Mouse (Mus musculus) adrenal gland, postnatal 25 days (tissue): ENCODE measurements around the gene Ints6. TPM values are rescaled to one million over a fixed set of nuclear protein-coding genes. Genes with fewer than 3 reads are reported as not detected.

Experiments
- DNase-seq: peaks from one replicate; pipeline ENCODE4 v3.0.0; 2021; ENCODE audit warnings: mixed read lengths
- long read RNA-seq: library from polyadenylated mRNA; stranded (forward); transcript quantifications from one replicate; pipeline ENCODE4 v2.0.0, GENCODE M21; 2021
- total RNA-seq: library from RNA; stranded (reverse); gene quantifications from 2 replicates; pipeline ENCODE4 v1.2.3, GENCODE M21; 2021

Ints6 gene
- 59.8 and 80.8 TPM in 2 replicates for total RNA-seq
- long read RNA-seq, full-length matches to known transcripts, result 2 of 36 reads
- long read RNA-seq, partial matches to known transcripts, result 1 of 36 reads
- long read RNA-seq, other reads (novel, unspliced or antisense), result 33 of 36 reads

- DNase-seq, result peak; percentile 95
These were observed at the start of gene Ints6 for GRCm38 (mm10) chr14:62761036-62761881. Gene Ints6 (minus strand): TSS chr14:62761169.

DNA sequence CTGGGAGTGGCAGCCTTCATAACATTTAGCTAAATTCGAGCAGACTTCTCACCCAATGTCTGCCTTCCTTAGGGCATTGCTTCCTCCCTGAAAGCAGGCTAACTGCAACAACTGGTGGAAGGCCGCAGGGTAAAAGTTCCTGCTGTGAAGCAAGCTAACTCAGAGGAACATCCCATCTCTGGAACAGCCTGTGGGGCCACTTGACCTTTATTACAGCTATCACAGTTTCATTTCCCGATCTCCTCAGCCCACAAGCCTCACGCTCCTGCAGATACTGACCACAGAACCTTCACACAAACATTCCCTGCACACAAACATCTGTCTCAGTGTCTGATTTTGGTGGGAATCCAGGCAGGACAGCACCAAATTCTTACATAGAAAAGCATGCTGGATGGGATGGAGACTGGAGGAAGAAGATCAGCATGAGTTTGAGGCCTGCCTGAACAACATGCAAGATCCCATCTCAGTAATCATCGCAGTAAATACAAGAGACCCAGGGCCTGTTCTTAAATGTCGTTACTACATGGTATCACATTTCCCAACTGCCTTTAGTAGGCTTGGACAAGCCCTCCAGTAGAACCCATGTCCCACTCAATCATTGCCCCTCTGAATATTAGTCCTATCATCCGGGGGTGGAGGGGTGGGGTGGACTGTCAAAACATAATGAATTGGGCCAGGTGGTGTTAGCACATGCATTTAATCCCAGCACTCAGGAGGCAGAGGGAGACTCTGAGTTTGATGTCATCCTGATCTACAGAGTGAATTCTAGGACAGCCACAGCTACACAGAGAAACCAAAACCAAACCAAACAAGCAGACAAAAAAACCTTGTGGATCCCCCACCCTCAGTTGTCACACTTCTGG is 47.9 kb upstream of the Ints6 start:
- no peak for DNase-seq

GRCm38 (mm10) chr14:62806921-62807320 is 46.0 kb upstream of the Ints6 start:
- DNase-seq, result peak; percentile 28

DNA sequence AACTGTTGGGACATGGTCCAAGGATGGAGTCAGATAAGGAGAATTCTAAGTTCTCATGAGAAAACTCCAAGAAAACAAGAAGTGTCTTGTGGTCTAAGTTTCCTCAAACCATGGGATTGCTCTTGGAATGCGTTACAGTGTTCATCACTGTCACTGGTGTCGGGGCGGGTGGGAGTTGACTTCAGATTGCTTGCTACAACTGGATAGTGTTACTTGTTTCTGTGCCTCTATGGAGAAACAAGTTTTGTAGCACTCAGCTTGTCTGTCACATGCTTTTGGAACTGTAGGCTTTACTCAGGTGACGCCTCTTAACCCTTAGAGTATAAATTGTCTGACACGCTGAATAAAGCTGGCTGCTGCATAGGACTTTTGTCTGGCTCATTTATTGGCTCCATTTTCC is 42.2 kb upstream of the Ints6 start:
- no peak for DNase-seq

GRCm38 (mm10) chr14:62800791-62801190 is 39.8 kb upstream of the Ints6 start:
- no peak for DNase-seq

DNA sequence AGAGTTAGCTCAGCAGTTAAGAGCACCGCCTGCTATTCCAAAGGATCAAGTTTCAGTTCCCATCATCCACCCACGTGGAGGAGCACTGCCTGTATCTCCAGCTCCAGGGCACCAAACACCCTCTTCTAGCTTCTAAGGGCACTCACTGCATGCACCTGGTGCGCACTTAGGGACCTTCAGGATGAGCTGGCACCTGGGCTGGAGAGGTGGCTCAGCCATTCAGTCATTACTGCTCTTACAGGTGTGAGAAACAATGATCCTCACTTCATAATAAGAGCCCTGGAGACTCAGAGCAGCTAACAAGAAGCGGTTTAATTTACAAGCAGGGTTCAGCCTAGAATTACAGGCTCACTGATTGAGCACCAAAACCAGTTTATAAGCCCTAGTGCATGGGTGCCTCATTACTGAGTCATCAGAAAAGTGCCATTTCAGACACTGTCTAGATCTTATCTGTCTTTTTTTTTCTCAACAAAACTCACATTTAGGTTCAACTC is 37.7 kb upstream of the Ints6 start:
- no peak for DNase-seq

DNA sequence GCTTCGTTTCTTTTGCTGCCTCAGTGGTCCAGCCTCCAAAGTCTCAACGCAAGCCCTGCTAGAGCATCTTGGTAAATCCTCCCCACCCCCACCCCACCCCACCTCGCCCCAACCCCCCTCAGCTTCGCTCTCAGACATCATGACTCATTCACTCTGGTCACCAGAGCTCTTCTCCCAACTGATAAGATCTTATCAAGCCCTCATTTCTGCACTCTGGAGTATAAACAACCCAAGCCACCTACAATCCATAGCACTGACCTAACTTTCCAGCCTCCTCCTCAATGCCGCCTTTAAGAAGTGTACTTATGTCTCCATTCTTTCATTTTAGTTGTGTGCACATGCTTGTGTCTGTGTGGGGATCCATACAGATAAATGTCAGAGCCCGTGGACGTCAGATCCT is 34.8 kb upstream of the Ints6 start:
- DNase-seq, result no peak

- no peak for DNase-seq
These were observed 28.3 kb upstream of the Ints6 start for GRCm38 (mm10) chr14:62789282-62789681.

DNA sequence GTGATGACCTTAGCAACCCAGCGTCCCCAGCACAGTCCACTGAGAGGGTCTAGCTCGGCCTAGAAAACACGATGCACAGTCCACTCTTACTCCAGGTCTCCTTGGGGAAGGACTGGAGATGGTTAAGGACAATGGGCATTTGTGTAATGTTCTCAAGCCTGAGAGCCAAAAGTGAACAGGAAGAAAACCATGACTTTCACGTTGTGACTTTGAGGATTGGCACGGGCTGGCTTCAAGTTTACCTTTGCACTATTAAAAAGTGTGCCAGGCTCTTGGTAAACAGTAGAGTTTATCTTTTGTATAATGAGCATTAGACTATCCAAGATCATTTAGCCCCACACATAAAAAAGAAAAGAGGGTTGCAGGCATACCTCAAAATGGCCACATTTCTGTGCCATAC is 22.0 kb upstream of the Ints6 start:
- no peak for DNase-seq

DNA sequence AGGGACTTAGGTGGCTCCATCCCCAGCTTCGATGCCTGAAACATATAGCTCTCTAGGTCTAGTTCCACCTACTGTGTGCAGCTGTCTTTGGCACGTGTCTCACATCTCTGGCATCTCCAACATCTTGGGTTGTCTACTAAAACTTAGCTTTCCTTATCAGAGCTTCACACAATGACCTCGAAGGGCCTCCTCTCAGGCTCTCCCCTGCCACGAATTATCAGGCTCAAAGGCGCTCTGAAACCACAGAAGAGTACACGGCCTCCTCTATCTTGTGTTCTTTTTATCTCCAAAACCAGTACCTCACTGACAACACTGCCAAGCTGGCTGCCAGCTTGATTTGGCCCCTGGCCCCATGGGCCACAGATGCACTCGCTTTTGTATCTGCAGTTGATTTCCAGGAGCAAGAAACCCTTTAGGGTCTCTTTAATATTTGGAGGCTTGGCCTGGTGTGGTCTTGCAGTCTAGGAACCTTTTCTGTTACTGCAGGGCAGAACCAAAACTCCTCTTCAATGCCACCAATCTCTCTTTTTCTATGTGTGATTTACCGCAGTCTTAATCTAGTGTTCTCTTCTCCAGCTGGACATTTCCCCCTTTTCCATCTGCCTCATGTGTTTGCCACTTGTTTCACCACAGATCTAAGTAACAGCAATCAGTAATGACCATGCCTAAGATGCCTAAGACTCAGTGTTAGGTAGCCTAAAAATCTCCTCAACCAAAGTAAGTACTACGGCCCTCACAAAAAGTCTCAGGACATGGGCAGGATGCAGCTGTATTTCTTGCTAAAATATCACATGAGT is 19.7 kb upstream of the Ints6 start:
- no peak for DNase-seq

- DNase-seq, result no peak
These were observed 17.1 kb upstream of the Ints6 start for GRCm38 (mm10) chr14:62778095-62778494.

DNA sequence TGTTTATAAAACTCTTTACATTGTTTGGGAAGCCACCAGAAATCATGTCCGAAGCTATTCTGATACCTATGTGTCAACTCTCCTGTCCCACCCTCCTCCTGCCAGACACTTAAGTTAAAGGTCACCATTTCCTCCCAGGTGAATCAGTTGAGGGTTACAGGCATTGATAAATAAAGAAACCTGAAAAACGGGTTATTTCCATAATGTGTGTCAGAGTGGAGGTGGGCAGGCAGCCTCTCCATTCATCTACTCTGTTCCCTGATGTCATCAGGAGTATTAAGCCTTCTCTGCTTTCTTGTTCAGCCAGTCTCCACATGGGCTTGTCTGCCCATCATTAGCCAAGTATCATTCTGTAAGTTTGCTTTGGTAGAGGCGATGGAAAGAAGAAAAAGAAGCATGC is 14.1 kb upstream of the Ints6 start:
- DNase-seq, result no peak

DNA sequence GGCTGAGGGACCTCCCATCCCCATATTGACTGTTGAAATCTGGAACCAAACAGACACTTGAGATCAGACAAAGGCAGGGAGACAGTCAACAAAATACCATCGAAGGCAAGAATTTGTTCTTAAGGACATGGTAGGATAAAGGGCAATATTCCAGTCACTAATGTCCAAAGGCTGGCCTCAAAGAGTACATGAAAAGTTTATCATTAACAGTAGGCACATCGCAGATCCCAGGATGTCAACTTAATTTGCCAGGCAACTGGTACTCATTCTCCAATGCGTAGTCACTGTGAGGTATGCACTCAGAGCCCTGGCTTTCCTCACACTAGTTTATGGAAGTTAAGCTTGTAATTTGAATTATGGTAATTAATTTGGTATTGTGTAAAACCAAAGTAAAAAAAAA is 13.3 kb upstream of the Ints6 start:
- DNase-seq, result no peak

GRCm38 (mm10) chr14:62773766-62774165 is 12.8 kb upstream of the Ints6 start:
- DNase-seq, result no peak

GRCm38 (mm10) chr14:62765398-62765797 is 4.4 kb upstream of the Ints6 start:
- DNase-seq, result no peak

DNA sequence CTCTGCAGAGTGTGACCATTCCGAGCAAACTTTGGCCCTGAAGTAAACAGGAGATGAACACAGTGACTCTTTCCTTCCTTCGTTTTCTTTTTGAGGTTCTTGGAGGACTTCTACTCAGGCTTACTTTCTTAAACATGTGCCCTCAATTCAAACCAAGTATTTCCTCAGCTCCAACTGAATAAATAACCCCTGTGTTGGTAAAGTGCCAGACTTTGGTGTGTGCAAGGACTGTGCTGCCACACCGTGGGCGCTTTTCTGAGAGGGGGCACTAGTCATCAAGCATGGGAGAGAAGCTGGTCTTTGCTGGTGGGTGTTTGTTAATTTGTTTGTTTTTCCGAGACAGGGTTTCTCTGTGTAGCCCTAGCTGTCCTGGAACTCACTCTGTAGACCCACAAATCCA is 3.4 kb upstream of the Ints6 start:
- DNase-seq, result no peak

DNA sequence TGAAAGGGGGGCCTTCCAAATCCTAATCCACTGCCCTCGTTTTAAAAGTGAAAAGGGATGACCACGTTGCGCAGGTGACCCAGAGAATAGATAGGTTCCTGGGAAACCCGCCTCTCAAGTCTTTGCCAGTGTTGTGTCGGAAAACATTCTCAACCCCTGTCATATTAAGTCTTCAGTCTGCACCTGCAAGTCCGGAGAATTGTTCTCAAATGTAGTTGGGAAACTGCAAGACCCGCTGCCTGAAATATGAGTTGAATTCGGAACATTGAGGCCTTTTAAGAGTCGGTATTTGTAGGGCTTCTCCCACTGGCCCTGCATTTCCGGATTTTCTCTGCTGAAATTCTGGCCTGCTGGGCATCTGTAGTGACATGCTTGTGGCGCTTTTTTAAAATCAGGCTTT is 974 bp upstream of the Ints6 start:
- no peak for DNase-seq

- DNase-seq, result peak; percentile 61
These were observed 491 bp downstream of the Ints6 start for GRCm38 (mm10) chr14:62760321-62761035.

DNA sequence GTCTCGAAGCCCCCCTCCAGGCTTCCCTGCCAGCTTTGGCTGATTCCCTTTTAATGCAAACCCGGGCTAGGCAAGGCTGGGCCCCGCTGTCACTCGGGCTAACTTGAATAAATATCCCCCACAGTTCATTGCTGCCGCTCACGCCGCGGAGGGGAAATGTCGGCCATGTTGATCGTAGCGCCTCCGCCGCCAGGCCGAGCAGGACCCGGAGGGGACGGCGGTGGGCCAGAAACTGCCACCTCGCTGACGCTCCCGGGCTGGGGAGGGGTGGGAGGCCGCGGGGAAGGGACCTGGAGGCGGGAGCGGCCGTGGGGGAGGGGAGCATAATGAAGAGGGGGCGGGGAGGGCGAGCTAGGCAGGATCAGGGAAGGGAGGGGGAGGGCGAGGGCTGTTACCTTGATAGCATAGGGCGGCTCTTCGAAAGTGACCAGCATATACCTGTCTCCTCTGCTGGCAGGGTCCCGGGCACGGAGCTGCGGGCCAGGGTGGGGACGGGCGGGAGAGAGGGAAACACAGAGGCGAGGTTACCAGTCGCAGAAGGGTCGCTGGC is 1.1 kb downstream of the Ints6 start:
- peak; percentile 74 for DNase-seq

- no peak for DNase-seq
These were observed 2.3 kb downstream of the Ints6 start for GRCm38 (mm10) chr14:62758714-62759113.

- no peak for DNase-seq
These were observed 5.8 kb downstream of the Ints6 start for GRCm38 (mm10) chr14:62755095-62755640.
